Mouse (Mus musculus) ES-E14 (cell line): ENCODE results near the gene Pla2g15.

Experiments used
- CHD2 ChIP-seq: IDR thresholded peaks from 2 replicates; pipeline ENCODE4 v1.6.1; 2014; ENCODE audit warnings: mild to moderate bottlenecking, low read depth, low read length, inconsistent platforms
- HCFC1 ChIP-seq: IDR thresholded peaks from 2 replicates; pipeline ENCODE4 v1.6.1; 2012; ENCODE audit warnings: low read length, inconsistent platforms, borderline replicate concordance; ENCODE audit not compliant: insufficient read depth
- MAFK ChIP-seq: IDR thresholded peaks from 2 replicates; pipeline ENCODE4 v1.6.1; 2014; ENCODE audit warnings: mild to moderate bottlenecking, low read depth, low read length, inconsistent platforms; ENCODE audit not compliant: insufficient read depth
- ZC3H11A ChIP-seq: IDR thresholded peaks from 2 replicates; pipeline ENCODE4 v1.6.1; 2012; ENCODE audit warnings: low read depth, mild to moderate bottlenecking, inconsistent platforms, low read length, borderline replicate concordance
- ZNF384 ChIP-seq: IDR thresholded peaks from 2 replicates; pipeline ENCODE4 v1.6.1; 2012; ENCODE audit warnings: low read depth, low read length, inconsistent platforms

DNA sequence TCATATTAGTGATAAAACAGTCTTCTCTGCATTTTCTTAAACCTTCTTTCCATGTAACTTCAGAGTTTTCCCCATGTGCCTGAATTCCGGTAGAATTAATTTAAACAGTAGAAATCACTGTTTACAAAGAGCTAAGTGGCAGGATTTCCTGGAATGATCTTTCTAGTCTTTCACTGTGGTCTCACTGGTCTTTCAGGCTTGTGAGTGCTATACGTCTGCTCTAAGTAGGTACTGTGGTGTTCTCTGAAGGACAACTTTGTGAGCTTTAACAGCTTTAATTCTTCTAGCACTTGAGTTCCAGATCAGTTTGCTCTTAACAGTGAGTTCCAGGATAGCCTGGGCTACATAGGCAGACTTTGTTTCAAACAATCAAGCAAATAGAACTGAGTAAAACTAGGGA, 28.2 kb downstream of the Pla2g15 start:
- TF ChIP-seq ZC3H11A (no peak), HCFC1 (no peak), CHD2 (no peak), MAFK (no peak), ZNF384 (no peak)
